Mouse (Mus musculus) telencephalon, adult 2 months (tissue): ENCODE measurements around the gene Muc2.

ENCODE experiments used
- DNase-seq: peaks from one replicate; pipeline ENCODE4 v3.0.0-alpha.2; 2011; ENCODE audit warnings: low read depth, low spot score

Muc2 gene

GRCm38 (mm10) chr7:141758291-141758690 is 68.2 kb downstream of the Muc2 start:
- no peak for DNase-seq

- DNase-seq = no peak
These were observed 80.4 kb downstream of the Muc2 start for GRCm38 (mm10) chr7:141770521-141770920.

GRCm38 (mm10) chr7:141770988-141771387 is 80.8 kb downstream of the Muc2 start:
- DNase-seq = no peak

GRCm38 (mm10) chr7:141772058-141772557 is 82.0 kb downstream of the Muc2 start:
- no peak for DNase-seq

GRCm38 (mm10) chr7:141774855-141775254 is 84.7 kb downstream of the Muc2 start:
- no peak for DNase-seq

GRCm38 (mm10) chr7:141776199-141776598 is 86.1 kb downstream of the Muc2 start:
- DNase-seq = no peak

DNA sequence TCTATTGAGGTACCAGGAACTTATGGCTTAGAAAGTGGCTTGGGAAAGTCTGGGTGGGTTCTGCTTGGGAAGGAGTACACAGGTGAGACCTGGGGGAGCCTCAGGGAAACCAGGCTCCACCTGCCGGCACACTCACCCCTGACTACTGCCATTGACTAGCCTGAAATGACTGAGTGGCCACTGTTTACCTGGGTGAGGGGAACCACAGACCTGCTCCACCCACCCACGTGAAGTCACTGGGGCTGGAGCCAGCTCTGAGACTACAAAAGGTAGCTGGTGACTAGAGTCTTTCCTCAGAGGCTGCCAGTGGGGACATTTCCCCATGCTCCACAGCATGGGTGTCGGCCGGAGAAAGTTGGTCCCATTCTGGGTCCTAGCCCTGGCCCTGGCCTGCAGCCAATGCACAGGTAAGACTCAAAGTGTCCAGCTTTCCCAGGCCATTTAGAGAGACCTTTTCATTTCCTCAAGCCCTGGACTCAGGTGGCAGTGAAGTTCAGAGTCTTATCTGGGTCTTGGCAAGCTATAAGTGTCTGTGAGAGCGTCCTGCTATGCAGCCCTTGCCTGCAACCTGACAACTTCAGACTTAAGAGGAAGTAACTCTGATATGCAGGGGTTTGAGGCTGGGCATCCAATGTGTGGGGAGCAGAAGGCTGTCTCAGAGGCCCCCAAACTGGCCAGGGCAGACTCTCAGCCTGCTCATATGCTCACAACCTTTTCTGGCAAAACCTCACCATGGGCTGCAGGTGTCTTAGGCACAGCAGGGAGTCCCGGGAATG is 98.7 kb downstream of the Muc2 start, which contains the start of gene Muc5ac:
Gene Muc5ac, plus strand, starts transcription at position 296 of the 776 bp plus-strand sequence.
- DNase-seq = no peak

DNA sequence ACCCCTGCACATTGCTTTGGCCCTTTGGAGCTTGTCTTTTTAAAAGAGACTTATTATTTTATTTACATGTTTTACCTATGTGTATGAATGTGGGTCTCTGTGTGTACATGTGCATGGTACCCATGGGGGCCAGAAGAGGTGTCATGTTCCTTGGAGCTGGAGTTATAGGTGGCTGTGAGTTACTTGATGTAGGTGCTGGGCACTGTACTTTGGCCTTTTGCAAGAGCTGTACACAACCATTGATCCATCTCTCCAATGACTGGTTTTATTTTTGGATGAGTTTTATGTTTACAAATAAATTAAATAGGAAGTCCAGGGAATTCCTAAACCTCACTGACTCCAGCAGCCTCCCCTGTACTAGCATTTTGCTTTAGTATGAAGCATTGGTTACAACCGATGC is 104.1 kb downstream of the Muc2 start:
- no peak for DNase-seq

DNA sequence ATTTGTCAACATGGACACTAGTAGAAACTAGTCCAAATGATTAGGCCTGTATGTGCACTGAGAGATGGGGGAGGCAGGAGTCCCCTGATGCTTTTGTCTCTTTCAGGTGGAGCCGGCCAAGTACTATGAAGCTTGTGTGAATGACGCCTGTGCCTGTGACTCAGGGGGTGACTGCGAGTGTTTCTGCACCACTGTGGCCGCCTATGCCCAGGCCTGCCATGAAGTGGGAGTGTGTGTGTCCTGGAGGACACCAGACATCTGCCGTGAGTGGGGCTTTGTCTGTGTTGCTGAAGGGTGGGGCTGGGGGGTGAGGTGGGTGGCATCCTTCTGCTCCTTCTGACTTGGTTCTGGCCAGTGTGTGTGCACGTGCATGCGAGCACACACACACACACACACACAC is 113.1 kb downstream of the Muc2 start:
- peak; percentile 6 for DNase-seq
